Mouse (Mus musculus) neural tube, embryonic 11.5 days (tissue): Measurements from ENCODE around the gene Nek5. TPM values are rescaled to one million over a fixed set of nuclear protein-coding genes. Genes with fewer than 3 reads are reported as not detected.
"Not testable (repeated sequence)": the region's sequence is repeated elsewhere in the genome, so short reads cannot be mapped to it uniquely, and the experiment has no call there.

Source experiments
- ATAC-seq: fragments of 200-750 bp; cut with Nextera tagmentation; 2 replicates; pipeline ENCODE4 v1.8.0; 2017; ENCODE audit warnings: moderate number of reproducible peaks, mild to moderate bottlenecking, moderate TSS enrichment, moderate library complexity; ENCODE audit not compliant: insufficient read depth, low FRiP score, low TSS enrichment
- DNase-seq: peaks from one replicate; pipeline ENCODE4 v3.0.0-alpha.2; 2015; ENCODE audit warnings: low spot score
- H3K27ac ChIP-seq: fragments of 300-500 bp; sonication (generic); 2 replicates; pipeline ENCODE4 v1.5.1; 2014; ENCODE audit warnings: low read depth, mild to moderate bottlenecking, low read length
- H3K27me3 ChIP-seq: fragments of 300-500 bp; sonication (generic); 2 replicates; pipeline ENCODE4 v1.6.1; 2014; ENCODE audit warnings: mild to moderate bottlenecking, low read length, mixed read lengths; ENCODE audit not compliant: control insufficient read depth, insufficient read depth
- H3K36me3 ChIP-seq: fragments of 300-500 bp; sonication (generic); 2 replicates; pipeline ENCODE4 v1.6.1; 2014; ENCODE audit warnings: mild to moderate bottlenecking, low read length, moderate library complexity, mixed read lengths; ENCODE audit not compliant: control insufficient read depth, insufficient read depth
- H3K4me1 ChIP-seq: fragments of 300-500 bp; sonication (generic); 2 replicates; pipeline ENCODE4 v1.6.1; 2014; ENCODE audit warnings: low read length, mixed read lengths; ENCODE audit not compliant: control insufficient read depth, insufficient read depth
- H3K4me2 ChIP-seq: fragments of 300-500 bp; sonication (generic); 2 replicates; pipeline ENCODE4 v1.6.1; 2014; ENCODE audit warnings: low read depth, mild to moderate bottlenecking, moderate library complexity
- H3K4me3 ChIP-seq: fragments of 300-500 bp; sonication (generic); 2 replicates; pipeline ENCODE4 v1.5.1; 2014; ENCODE audit warnings: low read depth, low read length
- H3K9ac ChIP-seq: fragments of 300-500 bp; sonication (generic); 2 replicates; pipeline ENCODE4 v1.6.1; 2014; ENCODE audit warnings: mild to moderate bottlenecking, low read length
- H3K9me3 ChIP-seq: fragments of 300-500 bp; sonication (generic); 2 replicates; pipeline ENCODE4 v1.6.1; 2016; ENCODE audit warnings: low read length; ENCODE audit not compliant: control insufficient read depth
- WGBS: fragments of 180-500 bp; shearing (Covaris S2); extraction: QIAGEN DNeasy Blood & Tissue Kit; methylation state at CpG from one replicate; pipeline ENCODE4 v1.1.7; 2014; 5-methylcytosine and 5-hydroxymethylcytosine counted together
- polyA plus RNA-seq: library from polyadenylated mRNA; unstranded; fragments of >200 nt; fragmentation: Nextera tagmentation; extraction: Ambion mirVana; gene quantifications from 2 replicates; pipeline ENCODE4 v1.2.1, GENCODE M21; 2014

Gene Nek5
- polyA plus RNA-seq, 1 experiment from 2014 or later = 0.15 TPM

- DNase-seq = no peak
- 92% methylated on average over 7 of the region's 7 CpGs for WGBS
- Histone ChIP-seq H3K27ac (no peak overlapping the region), H3K9ac (no peak overlapping the region), H3K4me1 (no peaks in the 10 kb centered on the region), H3K4me2 (no peak overlapping the region), H3K9me3 (no peaks in the 10 kb centered on the region), H3K27me3 (no peaks in the 10 kb centered on the region), H3K4me3 (no peak overlapping the region), H3K36me3 (no peaks in the 10 kb centered on the region)
- no peak for ATAC-seq
Observed at GRCm38 (mm10) chr8:22148367-22148740, 23.5 kb upstream of the Nek5 start.

GRCm38 (mm10) chr8:22147706-22148366 is 23.0 kb upstream of the Nek5 start:
- Histone ChIP-seq H3K27ac (no peak overlapping the region), H3K4me3 (no peak overlapping the region), H3K9me3 (no peaks in the 10 kb centered on the region), H3K9ac (no peak overlapping the region), H3K27me3 (no peaks in the 10 kb centered on the region), H3K4me1 (no peaks in the 10 kb centered on the region), H3K4me2 (no peak overlapping the region), H3K36me3 (no peaks in the 10 kb centered on the region)
- DNase-seq (no peak), ATAC-seq (no peak)
- WGBS = 84% methylated on average over 9 of the region's 9 CpGs

- H3K9ac ChIP-seq = no peak overlapping the region
- H3K4me2 ChIP-seq = no peak overlapping the region
- 76% methylated on average over 6 of the region's 6 CpGs for WGBS
- no peak for DNase-seq
- H3K27ac ChIP-seq = no peak overlapping the region
- H3K36me3 ChIP-seq = no peaks in the 10 kb centered on the region
- no peaks in the 10 kb centered on the region for H3K4me1 ChIP-seq
- no peaks in the 10 kb centered on the region for H3K9me3 ChIP-seq
- no peak overlapping the region for H3K4me3 ChIP-seq
- no peaks in the 10 kb centered on the region for H3K27me3 ChIP-seq
- ATAC-seq = no peak
Observed at GRCm38 (mm10) chr8:22145831-22146230, 21.0 kb upstream of the Nek5 start.

- ATAC-seq = no peak
- Histone ChIP-seq H3K9ac (no peak overlapping the region), H3K4me2 (no peak overlapping the region), H3K4me3 (no peak overlapping the region), H3K27me3 (no peaks in the 10 kb centered on the region), H3K36me3 (no peaks in the 10 kb centered on the region), H3K4me1 (no peaks in the 10 kb centered on the region), H3K27ac (no peak overlapping the region), H3K9me3 (no peaks in the 10 kb centered on the region)
- DNase-seq = no peak
- WGBS = 92% methylated on average over 1 of the region's 1 CpGs
Observed at GRCm38 (mm10) chr8:22143764-22144491, 19.1 kb upstream of the Nek5 start.

- no peaks in the 10 kb centered on the region for H3K4me1 ChIP-seq
- no peaks in the 10 kb centered on the region for H3K27me3 ChIP-seq
- no peak overlapping the region for H3K4me2 ChIP-seq
- DNase-seq (no peak), ATAC-seq (no peak)
- 70% methylated on average over 4 of the region's 4 CpGs for WGBS
- no peak overlapping the region for H3K27ac ChIP-seq
- H3K9me3 ChIP-seq = no peaks in the 10 kb centered on the region
- H3K36me3 ChIP-seq = no peaks in the 10 kb centered on the region
- H3K9ac ChIP-seq = no peak overlapping the region
- H3K4me3 ChIP-seq = no peak overlapping the region
Observed at GRCm38 (mm10) chr8:22142592-22142991, 17.7 kb upstream of the Nek5 start.

GRCm38 (mm10) chr8:22141836-22142385 is 17.1 kb upstream of the Nek5 start:
- Histone ChIP-seq H3K36me3 (no peaks in the 10 kb centered on the region), H3K4me1 (no peaks in the 10 kb centered on the region), H3K27me3 (no peaks in the 10 kb centered on the region), H3K27ac (no peak overlapping the region), H3K4me2 (no peak overlapping the region), H3K4me3 (no peak overlapping the region), H3K9me3 (no peaks in the 10 kb centered on the region), H3K9ac (no peak overlapping the region)
- WGBS = 93% methylated on average over 4 of the region's 4 CpGs
- ATAC-seq (no peak), DNase-seq (no peak)

GRCm38 (mm10) chr8:22136462-22136861 is 11.6 kb upstream of the Nek5 start:
- H3K36me3 ChIP-seq, H3K4me3 ChIP-seq, H3K9ac ChIP-seq, DNase-seq, H3K4me2 ChIP-seq, H3K9me3 ChIP-seq, H3K27ac ChIP-seq, H3K27me3 ChIP-seq, ATAC-seq, H3K4me1 ChIP-seq: not testable (repeated sequence)
- WGBS = 95% methylated on average over 9 of the region's 9 CpGs

- 82% methylated on average over 5 of the region's 5 CpGs for WGBS
- Histone ChIP-seq H3K36me3 (no peaks in the 10 kb centered on the region), H3K4me1 (no peaks in the 10 kb centered on the region), H3K27me3 (no peaks in the 10 kb centered on the region), H3K9me3 (no peaks in the 10 kb centered on the region), H3K27ac (no peak overlapping the region), H3K4me3 (no peak overlapping the region), H3K9ac (no peak overlapping the region), H3K4me2 (no peak overlapping the region)
- no peak for ATAC-seq
- DNase-seq = no peak
Observed at GRCm38 (mm10) chr8:22134750-22135135, 9.9 kb upstream of the Nek5 start.
